In genomic region chr1:78272915-78273314, GRCm38 (mm10) we compare ENCODE assay signal across 15 mouse cellular contexts. TPM values are rescaled to one million over a fixed set of nuclear protein-coding genes. Genes with fewer than 3 reads are reported as not detected.
"Had no signal": no experiment of that assay in that cellular context is flagged by ENCODE, and none has a peak within 500 bp of the region (broad histone marks: within the 10 kb centered on the region; RNA-seq: fewer than 3 reads in every experiment).

No protein-coding gene starts in this region.

- DNase-seq: gastrocnemius, postnatal 14 days; gastrocnemius, postnatal 36 days; heart, adult 18-20 months; heart, postnatal 14 days; heart, postnatal 36 days; kidney, adult 11 months; kidney, adult 2 months; kidney, adult 9 months; kidney, postnatal 14 days; kidney, postnatal 4 days; liver; liver, embryonic 13.5 days; liver, postnatal 0 days had no signal

RNA-seq across cellular contexts. Expression of gene Sgpp2, which starts 37.2 kb away (rescaled TPM):
- total RNA-seq: gastrocnemius, adult 18-20 months; gastrocnemius, adult 8-10 months; gastrocnemius, postnatal 36 days had no signal
